Mouse (Mus musculus) left cerebral cortex, adult 2 months (tissue): ENCODE data around the gene Bnip1. TPM values are rescaled to one million over a fixed set of nuclear protein-coding genes. Genes with fewer than 3 reads are reported as not detected.

ENCODE experiments used
- DNase-seq, 2 experiments: peaks; one replicate each; pipeline ENCODE4 v3.0.0; 2021 to 2022; ENCODE audit warnings: low spot score in 2 of 2, mixed read lengths in 1 of 2; ENCODE audit errors: extremely low spot score in 1 of 2
- H3K27ac ChIP-seq: fragments of 200-600 bp; 2 replicates; pipeline ENCODE4 v1.8.1; 2022
- H3K4me3 ChIP-seq: fragments of 200-600 bp; 2 replicates; pipeline ENCODE4 v1.8.1; 2022
- CTCF ChIP-seq: fragments of 200-600 bp; IDR thresholded peaks from 2 replicates; pipeline ENCODE4 v1.8.1; 2022; ENCODE audit warnings: antibody characterized with exemption, mild to moderate bottlenecking, moderate library complexity
- intact Hi-C: fragments of 180-260 bp; cut with DNase I; formaldehyde crosslinking; loops from one replicate; pipeline ENCODE4 v1.15.1; 2025
- total RNA-seq, 2 experiments: library from RNA; stranded (reverse); gene quantifications; 2 replicates each; pipeline ENCODE4 v1.2.3; 2021

Gene Bnip1
- total RNA-seq, 2 experiments from 2014 or later = 32.6 to 34.6 TPM

DNA sequence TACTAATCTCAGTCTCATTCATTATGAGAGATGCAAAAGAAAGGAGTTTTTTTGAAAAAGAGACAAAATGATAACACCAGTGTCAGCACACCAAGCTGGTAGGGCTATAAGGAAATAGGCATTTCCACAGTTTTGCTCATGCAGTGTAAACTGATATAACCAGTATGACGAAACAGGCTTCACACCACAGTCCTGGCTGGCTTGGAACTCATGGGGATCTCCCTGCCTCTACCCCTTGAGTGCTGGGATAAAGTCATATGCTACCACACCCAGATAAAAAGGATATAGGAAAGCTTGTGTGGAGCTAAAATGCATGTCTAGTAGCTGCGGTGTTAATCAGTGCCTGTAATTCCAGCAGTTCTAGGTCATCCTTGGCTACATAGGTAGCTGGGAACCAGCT lies 1.4 kb upstream of the Bnip1 start:
- no peak overlapping the region for H3K27ac ChIP-seq
- no peak for TF ChIP-seq CTCF
- intact Hi-C loops = loop anchor here (5.0 kb wide), 1 partner anchor 102 kb away; no protein-coding TSS in a partner anchor
- no peak overlapping the region for H3K4me3 ChIP-seq
- no peak for DNase-seq

DNA sequence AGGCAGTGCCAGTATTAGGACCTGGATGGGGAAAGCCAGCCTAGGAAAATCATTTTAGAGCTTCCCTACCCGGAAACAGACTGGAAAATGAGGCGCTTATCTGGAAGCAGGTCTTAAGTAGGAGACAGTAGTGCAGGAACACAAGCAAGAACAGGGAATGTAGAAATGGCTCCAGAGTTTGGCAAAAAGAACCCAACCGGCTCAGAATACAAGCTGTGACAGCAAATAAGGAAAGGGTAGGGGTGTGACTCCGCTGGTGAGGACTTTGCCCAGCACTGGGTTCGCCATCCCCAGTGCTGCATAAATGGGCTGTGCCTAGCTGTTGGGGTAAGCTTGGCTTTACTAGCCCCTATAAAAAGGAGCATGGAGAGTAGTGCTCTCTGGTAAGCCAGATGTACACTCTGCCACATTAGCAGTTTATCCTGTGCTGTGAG lies 761 bp downstream of the Bnip1 start:
- H3K4me3 ChIP-seq = peak overlapping the region; percentile 78
- DNase-seq = no peak
- intact Hi-C loops = loop anchor here (5.0 kb wide), 3 partner anchors 64 to 319 kb away; partner anchors contain the start of genes Atp6v0e and Crebrf
- no peak for TF ChIP-seq CTCF
- H3K27ac ChIP-seq = no peak overlapping the region; the same call in 1 of the 2 replicates

DNA sequence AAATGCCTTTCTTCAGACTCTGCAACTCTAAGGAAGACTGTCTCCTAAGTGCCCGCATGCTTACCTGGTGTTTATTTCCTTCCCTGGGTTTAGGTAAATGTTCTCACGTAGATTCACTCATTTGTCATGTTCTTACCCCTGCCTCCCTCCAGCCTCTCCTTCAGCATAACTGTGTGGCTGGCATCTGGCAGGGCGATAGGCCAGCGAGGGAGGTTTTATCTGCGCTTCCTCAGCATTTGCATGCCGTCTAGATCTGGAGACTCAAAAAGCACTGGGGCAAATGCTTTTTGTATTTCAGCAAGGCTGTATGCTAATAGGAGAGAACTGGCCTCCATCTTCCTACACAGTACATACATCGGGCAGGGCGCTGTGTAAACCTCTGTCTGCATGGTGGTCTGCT lies 3.7 kb downstream of the Bnip1 start:
- intact Hi-C loops = loop anchor here (5.0 kb wide), 3 partner anchors 67 to 322 kb away; partner anchors contain the start of genes Atp6v0e and Crebrf
- Histone ChIP-seq H3K27ac (no peak overlapping the region), H3K4me3 (no peak overlapping the region)
- no peak for TF ChIP-seq CTCF
- no peak for DNase-seq

DNA sequence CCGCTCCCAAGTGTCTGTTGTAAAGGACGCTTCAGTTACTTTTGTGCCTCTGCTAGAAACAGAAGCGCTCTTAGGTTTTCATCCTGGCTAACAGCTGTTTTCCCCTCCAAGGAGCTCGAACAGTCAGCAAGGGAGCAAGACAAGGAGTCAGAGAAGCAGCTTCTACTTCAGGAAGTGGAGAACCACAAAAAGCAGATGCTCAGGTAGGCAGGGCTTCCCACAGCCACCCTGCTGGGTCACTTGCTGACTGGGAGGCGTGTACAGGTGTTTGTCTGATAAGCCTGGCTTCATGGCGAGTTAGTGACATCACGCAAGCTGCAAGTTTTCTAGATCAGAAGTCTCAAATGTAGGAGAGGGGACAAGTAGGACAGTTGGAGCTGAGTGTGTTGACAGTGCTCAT lies 5.7 kb downstream of the Bnip1 start:
- DNase-seq = no peak
- TF ChIP-seq CTCF = no peak
- intact Hi-C loops = no loop called here
- Histone ChIP-seq H3K4me3 (no peak overlapping the region), H3K27ac (no peak overlapping the region)

DNA sequence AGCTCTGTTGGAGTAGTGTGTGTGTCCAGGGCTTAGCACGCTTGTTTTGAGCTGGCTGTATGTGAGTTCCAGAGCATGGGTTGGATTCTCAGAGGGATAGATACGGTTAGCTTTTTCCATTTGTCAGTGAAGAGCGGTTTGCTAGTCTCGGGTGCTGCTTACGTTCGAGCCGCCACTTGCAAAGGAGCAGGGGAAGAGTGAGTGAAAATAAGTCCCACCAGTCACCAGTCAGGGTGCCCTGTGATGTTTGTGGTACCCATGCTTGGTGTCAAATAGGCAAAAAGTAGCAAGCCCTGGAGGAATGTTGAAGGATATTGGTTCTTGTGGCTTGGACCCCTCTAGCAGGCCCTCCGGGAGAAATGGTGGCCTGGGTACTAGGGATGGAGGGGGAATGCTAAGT lies 8.1 kb downstream of the Bnip1 start:
- Histone ChIP-seq H3K27ac (no peak overlapping the region), H3K4me3 (no peak overlapping the region)
- TF ChIP-seq CTCF = no peak
- intact Hi-C loops = no loop called here
- DNase-seq = no peak

DNA sequence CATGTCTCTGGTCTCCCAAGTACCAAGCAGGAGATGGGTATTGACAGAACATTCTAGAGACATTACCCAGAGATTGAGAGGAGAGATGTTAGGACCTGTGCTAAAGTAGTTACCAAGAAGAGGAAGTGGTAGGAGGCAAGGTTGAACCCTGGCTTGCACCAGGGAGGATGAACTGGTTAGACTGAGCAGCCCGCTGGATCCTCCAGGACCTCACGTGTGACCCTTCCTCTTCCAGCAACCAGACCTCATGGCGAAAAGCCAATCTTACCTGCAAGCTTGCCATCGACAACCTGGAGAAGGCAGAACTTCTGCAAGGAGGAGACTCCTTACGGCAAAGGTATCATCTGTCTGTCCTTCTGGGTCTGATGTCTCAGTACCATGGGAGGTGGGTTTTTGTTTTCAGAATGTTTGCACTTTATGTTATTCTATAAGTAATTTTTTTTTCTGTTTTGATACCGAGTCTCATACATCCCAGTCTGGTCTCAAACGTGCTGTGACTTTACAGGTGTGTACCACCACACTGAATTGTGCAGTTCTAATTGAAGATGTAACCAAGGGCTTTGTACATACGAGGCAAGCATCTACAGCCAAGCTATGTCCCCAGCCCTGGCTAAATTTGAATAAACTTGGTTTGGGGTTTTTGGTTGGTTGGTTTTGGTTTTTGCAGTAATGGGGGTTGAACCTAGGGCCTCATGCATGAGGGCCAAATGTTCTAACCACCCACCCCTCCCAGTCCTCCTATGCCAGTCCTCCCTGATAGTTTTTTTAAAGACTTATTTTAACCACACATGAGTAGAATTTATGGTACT lies 8.8 kb downstream of the Bnip1 start:
- no peak for DNase-seq
- no peak overlapping the region for H3K4me3 ChIP-seq
- intact Hi-C loops = no loop called here
- no peak for TF ChIP-seq CTCF
- H3K27ac ChIP-seq = no peak overlapping the region

DNA sequence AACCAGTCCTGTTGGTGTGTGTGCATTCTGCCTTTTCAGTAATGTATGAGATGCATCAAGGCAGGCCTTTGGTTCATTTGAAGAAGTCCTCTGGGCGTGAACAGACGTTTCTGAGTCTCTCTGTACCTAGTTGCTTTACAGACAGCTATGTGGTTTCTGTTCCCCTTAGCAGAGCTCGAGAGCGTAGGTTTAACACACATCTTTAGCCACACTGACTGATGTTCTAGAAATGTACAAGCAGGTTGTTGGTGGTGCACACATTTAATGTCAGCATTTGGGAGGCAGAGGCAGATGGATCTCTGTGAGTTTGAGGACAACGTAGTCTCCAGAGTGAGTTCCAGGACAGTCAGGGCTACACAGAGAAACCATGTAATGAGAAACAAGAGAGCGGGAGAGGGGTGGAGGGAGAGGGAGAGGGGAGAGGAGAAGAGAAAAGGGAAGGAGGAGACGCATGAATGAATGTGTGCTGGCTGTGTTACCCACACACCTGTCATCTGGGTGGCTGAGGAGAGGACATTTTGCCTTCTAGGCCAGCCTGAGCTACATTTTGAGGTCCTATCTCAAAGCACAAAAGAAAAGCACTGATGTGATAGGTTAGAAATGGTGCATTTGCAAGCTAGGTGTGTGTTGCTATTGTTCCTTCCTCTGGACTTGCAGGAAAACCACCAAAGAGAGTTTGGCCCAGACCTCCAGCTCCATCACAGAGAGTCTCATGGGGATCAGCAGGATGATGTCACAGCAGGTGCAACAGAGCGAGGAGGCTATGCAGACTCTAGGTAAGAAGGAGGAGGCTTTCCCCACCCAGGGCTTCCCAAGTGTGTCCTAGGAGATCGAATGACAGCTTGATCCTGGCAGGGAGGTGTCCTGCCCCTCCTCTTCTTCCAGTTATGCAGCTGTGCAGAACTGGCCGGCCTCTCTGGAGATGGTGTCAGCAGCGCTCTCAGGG lies 9.7 kb downstream of the Bnip1 start:
- no peak for TF ChIP-seq CTCF
- DNase-seq = no peak
- Histone ChIP-seq H3K4me3 (no peak overlapping the region), H3K27ac (peak overlapping the region; percentile 61; the same call in 1 of the 2 replicates)
- intact Hi-C loops = no loop called here

DNA sequence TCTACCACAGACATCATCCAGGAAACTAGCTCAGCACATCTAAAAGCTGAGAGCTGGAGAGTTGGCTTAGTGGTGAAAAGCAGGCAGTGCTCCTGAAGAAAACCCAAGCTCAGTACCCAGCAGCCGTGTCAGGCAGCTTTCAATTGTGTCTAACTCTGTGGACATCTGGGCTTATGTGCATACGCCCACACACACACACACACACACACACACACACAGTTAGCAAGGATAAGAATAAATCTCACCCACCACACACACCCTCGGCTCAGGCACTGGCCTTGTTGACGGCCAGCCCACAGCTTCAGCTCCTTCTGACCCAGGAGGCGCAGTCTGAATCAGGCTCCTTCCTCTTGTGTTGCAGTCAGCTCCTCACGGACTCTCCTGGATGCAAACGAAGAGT lies 10.7 kb downstream of the Bnip1 start:
- TF ChIP-seq CTCF = peak; percentile 19
- Histone ChIP-seq H3K27ac (peak overlapping the region; percentile 61; the same call in 1 of the 2 replicates), H3K4me3 (no peak overlapping the region)
- peak; percentile 22 to 43 for DNase-seq
- intact Hi-C loops = no loop called here

DNA sequence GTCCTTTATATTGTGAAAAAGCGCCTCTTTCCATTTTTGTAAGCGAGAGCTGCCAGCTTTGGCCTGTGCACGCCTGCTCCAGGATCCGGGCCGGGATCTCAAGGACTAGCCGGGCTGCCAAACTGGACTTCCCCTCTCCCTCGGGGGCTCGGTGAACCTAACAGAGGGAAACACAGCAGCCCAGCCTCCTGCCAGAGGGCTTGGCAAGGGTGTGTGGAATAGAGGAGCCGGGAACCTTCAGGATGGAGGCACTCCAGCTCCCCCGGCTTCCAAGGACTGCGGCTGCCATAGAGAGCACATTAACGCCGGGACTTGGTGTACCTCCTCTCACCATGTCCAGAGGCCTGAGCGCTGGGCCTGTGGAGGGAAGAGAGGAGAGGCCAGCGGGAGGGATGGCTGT lies 11.2 kb downstream of the Bnip1 start:
- intact Hi-C loops = no loop called here
- no peak for TF ChIP-seq CTCF
- H3K4me3 ChIP-seq = no peak overlapping the region
- no peak for DNase-seq
- peak overlapping the region; percentile 42; the same call in 1 of the 2 replicates for H3K27ac ChIP-seq

DNA sequence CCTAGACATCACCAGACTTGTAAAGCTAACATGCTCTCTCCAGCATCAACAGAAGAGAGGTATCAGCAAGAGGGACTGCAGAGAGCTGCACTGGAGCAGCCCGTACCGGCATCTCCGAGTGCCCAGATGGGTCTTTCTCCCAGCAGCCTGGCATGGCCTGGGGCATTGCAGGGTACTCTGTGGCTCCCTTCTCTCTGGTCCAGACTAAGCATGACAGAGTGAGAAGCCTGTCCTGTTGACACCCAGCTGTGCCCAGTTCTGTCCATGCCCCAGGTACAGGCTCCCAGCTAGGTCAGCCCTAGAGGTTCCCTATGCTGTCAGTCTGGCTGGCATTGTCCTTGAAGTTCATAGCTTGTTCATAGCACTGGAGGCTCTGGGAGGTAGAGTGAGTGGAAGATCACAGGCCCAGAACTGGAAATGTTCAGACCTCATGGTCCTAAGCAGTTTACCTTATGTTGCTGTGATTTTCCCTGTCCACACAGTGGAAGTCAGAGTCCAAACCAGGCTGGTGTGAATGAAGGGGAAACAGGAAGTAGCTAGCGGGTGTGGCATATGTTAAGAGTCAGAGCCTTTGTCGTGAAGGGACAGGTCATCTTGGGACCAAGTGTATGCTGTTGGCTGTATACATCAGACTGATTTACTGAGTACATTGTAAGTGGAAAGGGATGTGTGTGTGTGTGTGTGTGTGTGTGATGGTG lies 12.4 kb downstream of the Bnip1 start:
- no peak for DNase-seq
- Histone ChIP-seq H3K27ac (no peak overlapping the region), H3K4me3 (no peak overlapping the region)
- intact Hi-C loops = no loop called here
- TF ChIP-seq CTCF = no peak

DNA sequence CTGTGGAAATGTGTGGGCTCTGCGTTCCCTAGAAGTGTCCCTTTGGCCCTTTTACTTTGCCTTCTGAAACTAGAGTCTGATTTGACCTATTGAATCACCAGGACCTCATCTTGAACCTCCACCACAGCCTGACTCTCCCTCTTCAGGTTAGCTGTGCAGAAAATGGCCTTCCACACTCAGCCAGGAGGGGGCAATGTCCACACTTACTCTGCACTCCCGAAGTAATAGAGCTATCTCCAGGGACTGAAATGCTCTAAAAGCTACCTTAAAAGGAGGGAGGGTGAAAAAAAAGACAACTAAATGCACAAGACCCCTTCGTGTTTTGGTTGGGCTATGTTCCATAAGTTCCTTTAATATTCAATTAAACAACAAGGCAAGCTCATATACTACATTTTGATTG lies 13.9 kb downstream of the Bnip1 start:
- peak; percentile 75 for TF ChIP-seq CTCF
- H3K4me3 ChIP-seq = no peak overlapping the region
- peak; percentile 38 to 42 for DNase-seq
- no peak overlapping the region for H3K27ac ChIP-seq
- intact Hi-C loops = loop anchor here (2.0 kb wide), 1 partner anchor 90 kb away; no protein-coding TSS in a partner anchor
